Mouse (Mus musculus) embryo, embryonic 9.5 days (tissue): Measurements from ENCODE around the gene Apobec3.
"Not testable (repeated sequence)": the region's sequence is repeated elsewhere in the genome, so short reads cannot be mapped to it uniquely, and the experiment has no call there.

ENCODE experiments used
- DNase-seq: peaks from one replicate; pipeline ENCODE4 v3.0.0-alpha.2; 2017; ENCODE audit errors: extremely low spot score

The Apobec3 gene

DNA sequence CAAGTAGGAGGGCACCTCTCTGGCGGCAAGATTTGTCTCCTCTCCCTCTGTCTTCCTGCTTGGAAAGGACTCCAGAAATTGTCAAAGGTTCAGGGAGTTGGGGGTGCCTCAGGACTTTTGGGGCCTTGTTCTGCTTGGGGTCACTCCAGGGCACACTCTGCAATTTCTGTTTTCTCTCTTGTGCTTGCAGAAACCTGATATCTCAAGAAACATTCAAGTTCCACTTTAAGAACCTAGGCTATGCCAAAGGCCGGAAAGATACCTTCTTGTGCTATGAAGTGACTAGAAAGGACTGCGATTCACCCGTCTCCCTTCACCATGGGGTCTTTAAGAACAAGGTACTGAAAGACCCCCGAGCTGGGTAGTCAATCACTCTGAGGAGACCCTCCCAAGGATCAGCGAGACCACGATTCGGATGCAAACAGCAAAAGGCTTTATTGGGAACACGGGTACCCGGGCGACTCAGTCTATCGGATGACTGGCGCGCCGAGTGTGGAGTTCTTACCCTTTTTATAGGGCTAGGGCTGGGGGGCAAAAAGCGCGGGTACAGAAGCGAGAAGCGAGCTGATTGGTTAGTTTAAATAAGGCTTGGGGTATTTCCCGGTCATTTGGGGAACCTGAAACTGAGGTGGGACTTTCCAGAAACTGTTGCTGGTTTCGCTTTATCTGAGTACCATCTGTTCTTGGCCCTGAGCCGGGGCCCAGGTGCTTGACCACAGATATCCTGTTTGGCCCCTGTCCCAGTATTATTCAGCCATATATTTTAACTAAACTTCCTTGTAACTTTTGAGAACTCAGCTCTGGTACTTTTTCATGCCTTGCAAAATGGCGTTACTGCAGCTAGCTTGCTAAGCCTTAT lies 4.0 kb downstream of the Apobec3 start:
- DNase-seq = not testable (repeated sequence)

DNA sequence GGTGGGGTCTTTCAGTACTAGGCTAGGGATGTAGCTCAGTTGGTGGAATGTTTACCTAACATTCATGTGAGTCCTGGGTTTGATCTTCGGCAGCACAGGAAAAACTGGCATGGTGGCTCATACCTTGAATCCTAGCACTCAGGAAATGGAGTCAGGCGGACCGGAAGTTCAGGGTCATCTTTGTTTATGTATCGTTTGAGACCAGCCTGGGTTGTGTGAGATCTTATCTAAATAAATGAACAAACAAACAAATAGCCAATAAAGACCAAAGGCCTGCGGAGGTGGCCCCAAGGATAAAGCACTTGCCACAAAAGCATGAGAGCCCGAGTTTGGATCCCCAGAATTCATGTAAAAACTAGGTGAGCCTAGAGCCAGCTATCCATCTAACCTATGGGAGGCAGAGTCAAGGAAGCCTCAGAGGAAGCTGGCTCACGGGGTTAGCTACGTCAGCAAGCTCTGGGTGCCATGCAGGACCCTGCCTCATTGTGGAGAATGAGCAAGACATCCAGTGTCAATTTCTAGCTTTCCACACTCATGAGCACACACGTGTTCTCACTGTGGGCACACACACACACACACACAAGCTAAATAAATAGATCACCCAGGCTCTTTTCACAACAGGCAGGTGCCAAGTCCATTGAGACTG lies 4.7 kb downstream of the Apobec3 start:
- DNase-seq = no peak

DNA sequence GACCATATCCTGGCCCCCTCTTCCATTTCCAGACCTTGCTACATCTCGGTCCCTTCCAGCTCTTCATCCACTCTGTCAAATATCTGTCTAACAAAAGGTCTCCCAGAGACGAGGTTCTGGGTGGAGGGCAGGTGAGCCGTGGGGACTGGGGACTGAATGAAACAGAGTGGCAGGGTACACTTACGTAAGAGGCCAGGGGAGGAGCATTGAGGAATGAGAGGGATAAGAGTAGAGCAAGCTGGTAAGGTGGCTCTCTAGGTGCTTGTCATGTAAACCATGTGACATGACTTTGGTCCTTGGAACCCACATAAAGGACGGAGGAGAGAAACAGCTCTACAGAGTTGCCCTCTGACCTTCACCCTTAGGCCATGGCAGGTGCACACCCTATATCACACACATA lies 7.5 kb downstream of the Apobec3 start:
- no peak for DNase-seq

DNA sequence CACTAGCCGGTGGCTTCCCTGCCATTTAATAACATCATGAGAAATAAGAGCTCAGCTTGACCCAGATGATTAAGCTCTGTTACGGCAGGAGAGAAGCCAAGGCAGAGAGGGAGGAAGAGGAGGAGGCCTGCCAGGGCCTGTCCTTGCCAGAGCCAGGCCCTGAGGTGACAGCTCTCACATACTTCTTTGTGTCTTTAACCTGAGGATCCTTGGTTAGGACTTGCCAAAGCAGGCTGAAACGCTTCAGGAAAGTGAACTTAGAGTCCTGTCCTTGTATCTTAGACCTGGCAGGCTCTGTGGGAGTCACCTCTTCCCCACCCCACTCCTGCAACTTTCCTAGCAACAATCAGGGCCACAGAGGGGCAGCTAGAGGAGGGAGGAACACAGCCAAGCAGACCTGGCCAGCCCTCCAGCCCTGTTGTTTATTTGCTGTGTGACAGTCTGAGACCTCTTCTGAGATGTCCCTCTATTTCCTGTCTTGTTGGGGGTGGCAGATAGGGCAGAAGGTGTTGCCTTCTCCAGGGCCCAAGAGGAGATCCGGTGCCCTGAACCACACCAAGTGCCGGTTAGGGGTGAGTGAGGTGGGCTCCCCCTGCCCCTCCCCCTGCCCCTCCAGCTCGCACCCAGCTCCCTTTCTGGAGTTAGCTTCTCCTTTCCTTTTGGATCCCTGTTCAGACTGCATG lies 8.5 kb downstream of the Apobec3 start:
- DNase-seq = no peak

GRCm38 (mm10) chr15:79900751-79901150 lies 9.3 kb downstream of the Apobec3 start:
- DNase-seq = no peak

GRCm38 (mm10) chr15:79901399-79901798 lies 9.9 kb downstream of the Apobec3 start:
- DNase-seq = no peak

DNA sequence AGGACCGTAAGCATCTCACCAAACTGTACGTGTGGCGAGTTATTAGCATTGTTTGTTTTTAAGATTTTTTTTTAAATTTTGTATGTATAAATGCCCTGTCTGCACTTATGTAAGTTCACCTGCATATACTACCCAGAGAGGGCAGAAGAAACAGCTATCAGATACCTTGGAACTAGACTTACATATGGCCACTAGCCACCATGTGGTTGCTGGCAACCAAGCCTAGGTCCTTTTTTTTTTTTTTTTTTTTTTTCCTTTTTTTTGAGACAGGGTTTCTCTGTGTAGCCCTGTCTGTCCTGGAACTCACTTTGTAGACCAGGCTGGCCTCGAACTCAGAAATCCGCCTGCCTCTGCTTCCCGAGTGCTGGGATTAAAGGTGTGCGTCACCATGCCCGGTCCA lies 11.6 kb downstream of the Apobec3 start:
- DNase-seq = not testable (repeated sequence)

- DNase-seq = no peak
Observed at GRCm38 (mm10) chr15:79903963-79904362, 12.5 kb downstream of the Apobec3 start.

DNA sequence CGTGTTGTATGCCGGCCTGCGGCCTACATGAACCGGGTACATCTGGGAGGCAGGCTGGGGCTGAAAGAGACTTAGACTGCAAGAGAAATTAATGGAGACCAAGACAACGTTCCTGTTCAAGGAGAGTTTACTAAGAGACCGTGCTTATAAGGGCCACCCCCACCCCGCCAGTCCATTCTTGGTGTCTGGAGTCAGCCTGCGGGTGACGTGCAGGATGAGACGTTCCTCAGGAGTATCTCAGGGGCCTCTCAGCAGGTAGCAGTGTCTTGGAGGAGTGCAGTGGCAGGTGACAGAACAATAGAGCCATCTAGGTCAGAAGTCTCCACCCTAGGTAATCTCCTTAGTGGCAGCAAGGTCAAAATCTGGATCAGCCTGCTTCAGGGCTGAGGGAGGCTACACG lies 13.2 kb downstream of the Apobec3 start:
- DNase-seq = not testable (repeated sequence)

DNA sequence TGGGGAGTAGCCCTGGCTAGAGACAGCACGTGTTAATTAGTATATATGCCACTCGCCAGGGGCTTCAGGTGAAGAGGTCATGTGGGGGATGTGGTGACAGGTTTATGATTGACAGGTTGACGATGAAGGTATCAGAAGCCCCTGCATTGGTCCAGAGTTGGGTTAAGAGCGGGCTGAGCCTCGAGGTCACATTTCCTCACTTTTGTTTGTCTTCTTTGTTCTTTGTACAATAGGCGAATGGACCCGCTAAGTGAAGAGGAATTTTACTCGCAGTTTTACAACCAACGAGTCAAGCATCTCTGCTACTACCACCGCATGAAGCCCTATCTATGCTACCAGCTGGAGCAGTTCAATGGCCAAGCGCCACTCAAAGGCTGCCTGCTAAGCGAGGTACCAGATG lies 13.8 kb downstream of the Apobec3 start:
- DNase-seq = no peak

- no peak for DNase-seq
Observed at GRCm38 (mm10) chr15:79906855-79907254, 15.4 kb downstream of the Apobec3 start.

- not testable (repeated sequence) for DNase-seq
Observed at GRCm38 (mm10) chr15:79909006-79909405, 17.5 kb downstream of the Apobec3 start.

GRCm38 (mm10) chr15:79910812-79911211 lies 19.4 kb downstream of the Apobec3 start:
- DNase-seq = not testable (repeated sequence)

DNA sequence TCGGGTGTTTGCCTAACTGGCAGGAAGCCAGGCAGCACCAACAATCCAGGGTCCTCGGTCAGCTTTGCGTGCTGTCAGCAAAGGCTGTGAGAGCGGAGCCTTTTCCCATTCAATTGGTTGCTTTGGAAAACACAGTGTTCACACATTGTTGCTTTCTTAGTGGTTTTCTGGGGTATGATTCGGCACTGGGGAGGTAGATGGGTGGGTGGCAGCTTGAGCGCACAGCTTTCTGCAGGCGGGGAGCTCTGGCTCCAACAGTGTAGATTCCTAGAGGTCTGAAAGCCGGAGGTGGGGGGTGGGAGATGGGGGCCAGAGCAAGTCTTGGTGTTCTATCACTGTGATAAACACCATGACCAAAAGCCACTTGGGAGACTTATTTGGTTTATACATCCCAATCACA lies 19.9 kb downstream of the Apobec3 start:
- no peak for DNase-seq

DNA sequence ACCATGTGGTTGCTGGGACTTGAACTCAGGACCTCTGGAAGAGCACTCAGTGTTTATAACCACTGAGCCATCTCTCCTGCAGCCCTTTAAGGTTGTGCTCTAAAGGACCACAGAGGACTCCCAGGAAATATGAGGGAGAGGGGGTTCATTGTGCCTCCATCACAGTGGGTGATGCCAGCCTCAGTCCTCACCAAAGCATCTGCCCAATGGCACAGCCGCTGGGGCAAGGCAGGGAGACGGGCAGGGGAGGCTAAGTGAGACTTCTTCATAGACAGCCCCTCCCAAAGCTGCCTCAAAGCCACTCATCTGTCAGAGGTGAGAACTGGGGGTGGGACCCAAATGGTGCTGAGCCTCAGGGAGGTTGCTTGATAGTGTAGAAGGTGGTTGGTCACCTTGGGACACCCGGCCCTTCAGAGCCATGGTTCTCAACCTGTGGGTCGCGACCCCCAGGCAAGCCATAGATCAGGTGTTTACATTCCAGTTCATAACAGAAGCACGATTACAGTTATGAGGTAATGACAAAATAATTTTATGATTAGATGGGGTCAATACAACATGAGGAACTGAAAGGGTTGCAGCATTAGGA lies 22.4 kb downstream of the Apobec3 start:
- no peak for DNase-seq

- no peak for DNase-seq
Observed at GRCm38 (mm10) chr15:79914357-79914756, 22.9 kb downstream of the Apobec3 start.

DNA sequence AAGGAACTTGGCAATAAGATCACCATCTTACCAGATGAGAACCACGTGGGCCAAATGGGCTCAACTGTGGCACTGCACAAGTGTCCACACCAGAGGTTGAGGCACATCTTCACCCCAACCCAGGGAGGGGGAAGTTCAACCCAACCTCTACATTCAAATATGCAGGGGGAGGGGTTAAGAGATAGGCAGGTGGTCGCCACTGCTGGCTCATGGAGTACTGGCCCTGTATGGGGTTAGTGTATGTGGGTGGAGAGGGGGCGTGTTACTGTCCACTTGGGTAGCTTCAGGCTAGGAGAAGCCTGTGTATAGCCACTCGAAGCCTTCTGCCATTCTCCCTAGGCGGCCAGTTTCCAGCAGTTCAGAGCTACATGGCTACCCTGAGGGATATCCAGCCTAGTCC lies 24.7 kb downstream of the Apobec3 start:
- no peak for DNase-seq

DNA sequence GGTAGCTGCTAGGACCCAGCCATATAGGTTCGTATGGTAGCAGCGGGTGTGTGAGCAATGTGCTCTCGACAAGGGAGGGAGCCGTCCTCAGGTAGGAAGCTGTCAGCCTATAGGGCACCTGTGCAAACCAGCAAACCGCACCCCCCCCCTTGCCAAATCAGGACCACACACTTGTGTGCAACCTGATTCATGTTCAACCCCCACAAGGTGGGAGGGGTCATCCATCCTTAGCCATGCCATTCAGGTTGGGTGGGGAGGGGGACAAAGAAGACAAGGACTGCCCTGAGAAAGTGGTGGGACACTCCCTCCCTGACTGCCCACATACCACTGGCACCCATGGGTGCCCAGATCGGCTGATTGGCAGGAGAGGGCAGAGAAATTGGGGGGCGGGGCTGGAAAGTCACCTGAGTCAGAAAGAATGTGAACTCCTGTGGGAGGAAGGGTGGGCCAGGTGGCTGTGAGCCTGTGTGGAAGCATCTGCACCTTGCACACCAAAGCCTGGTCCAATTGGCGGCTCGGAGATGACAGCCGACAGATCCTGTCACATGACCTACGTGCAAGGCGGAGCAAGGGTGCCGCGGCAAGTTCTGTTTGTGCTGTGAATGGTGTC lies 25.8 kb downstream of the Apobec3 start:
- DNase-seq = no peak

- no peak for DNase-seq
Observed at GRCm38 (mm10) chr15:79918485-79918884, 27.0 kb downstream of the Apobec3 start.

GRCm38 (mm10) chr15:79919787-79920186 lies 28.3 kb downstream of the Apobec3 start:
- no peak for DNase-seq

- no peak for DNase-seq
Observed at GRCm38 (mm10) chr15:79926856-79927416, 35.5 kb downstream of the Apobec3 start.
